Mouse (Mus musculus): ENCODE results near the gene Cyb561a3.
A peak's percentile ranks its signal among the peaks of the same experiment; 100 is the strongest.
"Not testable (repeated sequence)": the region's sequence is repeated elsewhere in the genome, so short reads cannot be mapped to it uniquely, and the experiment has no call there.

Cyb561a3 gene

GRCm38 (mm10) chr19:10576690-10577561, at the start of gene Cyb561a3, which contains the start of gene Tmem138:
Gene Cyb561a3, plus strand, starts transcription at chr19:10577172.
Gene Tmem138, minus strand, starts transcription at chr19:10577362.
- peak; percentile 91 for DNase-seq (ENCODE audit: low spot score)

DNA sequence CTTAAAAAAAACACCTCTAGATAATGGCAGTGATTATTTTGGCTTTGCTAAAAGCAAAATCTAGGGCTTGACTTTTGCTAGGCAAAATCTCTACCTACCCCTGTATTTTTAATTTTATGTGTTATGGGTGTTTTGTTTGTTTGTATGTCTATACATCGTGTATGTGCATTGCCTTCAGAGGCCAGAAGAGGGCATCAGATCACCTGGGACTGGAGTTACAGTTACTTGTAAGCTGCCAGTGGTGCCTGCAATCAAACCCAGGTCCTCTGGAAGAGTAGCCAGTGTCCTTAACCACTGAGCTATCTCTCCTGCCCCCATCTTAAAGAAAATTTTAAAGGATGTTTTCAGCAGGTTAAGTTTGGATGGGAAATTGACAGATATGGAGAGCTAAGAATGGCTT, 46.9 kb upstream of the Cyb561a3 start:
- no peak for DNase-seq (ENCODE audit: low spot score)

GRCm38 (mm10) chr19:10539454-10539853, 37.5 kb upstream of the Cyb561a3 start:
- DNase-seq (ENCODE audit: low spot score): no peak

DNA sequence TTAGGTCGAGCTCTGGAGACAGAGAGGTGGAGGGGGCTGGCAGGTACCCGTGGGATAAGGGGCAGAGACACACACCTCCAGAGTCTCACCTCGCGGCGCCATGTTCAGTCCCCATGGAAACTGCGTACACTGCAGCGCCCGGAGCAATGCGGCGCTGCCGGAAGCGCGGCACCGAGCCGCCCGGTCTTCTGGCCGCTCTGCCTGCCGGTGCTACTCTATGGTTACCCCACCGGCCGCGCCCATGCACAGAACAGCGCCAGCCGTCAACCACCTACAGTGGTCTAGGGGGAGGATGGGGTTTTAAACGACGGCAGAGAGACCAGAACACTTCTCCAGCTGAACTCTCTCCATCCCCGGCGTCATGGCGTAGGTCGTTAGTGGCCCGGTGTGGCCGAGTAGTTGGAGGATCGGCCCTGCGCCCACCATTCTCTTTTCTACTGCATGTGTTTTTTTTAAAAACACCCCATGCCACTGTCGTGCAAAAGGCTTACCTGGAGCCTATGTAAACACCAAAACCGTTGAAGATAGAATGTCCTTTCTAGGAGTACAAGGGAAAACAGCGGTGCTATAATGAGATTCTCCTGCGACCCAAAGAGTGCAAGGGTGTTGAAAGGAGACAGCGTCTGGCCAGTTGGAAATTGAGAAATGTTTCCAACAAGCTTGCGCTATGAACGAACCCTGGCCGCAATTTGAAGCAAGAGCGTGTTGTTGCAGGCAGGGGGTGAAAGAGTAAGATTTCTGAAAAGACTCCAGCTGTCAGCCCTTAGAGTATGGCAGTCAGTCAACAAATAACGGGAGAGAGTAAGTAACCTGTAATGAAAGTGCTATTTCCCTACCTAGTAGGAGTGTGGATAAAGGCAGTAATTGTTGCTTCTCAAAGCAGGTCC, 21.1 kb upstream of the Cyb561a3 start, which contains the start of gene Tmem216:
Tmem216 (minus strand) TSS at position 615 of the 887 bp plus-strand sequence.
- peak; percentile 85 for DNase-seq (ENCODE audit: low spot score)

- DNase-seq (ENCODE audit: low spot score): no peak
Measured at GRCm38 (mm10) chr19:10557001-10557400, 20.0 kb upstream of the Cyb561a3 start.

- DNase-seq (ENCODE audit: low spot score): no peak
Measured at GRCm38 (mm10) chr19:10557430-10557829, 19.5 kb upstream of the Cyb561a3 start.

GRCm38 (mm10) chr19:10557837-10558375, 19.1 kb upstream of the Cyb561a3 start:
- not testable (repeated sequence) for DNase-seq (ENCODE audit: low spot score)

DNA sequence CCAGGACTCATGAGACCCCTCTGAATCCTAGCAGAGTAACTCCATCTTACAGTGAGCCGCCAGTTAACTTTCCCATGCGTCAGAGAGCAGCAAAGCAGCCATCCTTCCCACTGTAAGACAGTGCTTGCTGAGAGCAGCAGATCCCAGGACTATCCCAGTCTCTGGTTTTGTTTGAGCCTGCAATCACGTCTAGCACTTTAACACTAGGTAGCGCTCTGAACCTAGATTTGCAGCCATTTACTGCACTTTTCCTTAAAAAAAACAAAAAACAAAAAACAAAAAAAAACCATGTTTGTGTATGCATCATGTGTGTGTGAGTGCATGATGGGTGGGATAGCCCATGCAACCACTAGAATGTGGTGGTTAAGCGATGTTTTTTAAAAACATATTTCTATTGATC, 16.9 kb upstream of the Cyb561a3 start:
- no peak for DNase-seq (ENCODE audit: low spot score)

- no peak for DNase-seq (ENCODE audit: low spot score)
Measured at GRCm38 (mm10) chr19:10561558-10562314, 15.2 kb upstream of the Cyb561a3 start.

- DNase-seq (ENCODE audit: low spot score): no peak
Measured at GRCm38 (mm10) chr19:10562351-10562750, 14.6 kb upstream of the Cyb561a3 start.

DNA sequence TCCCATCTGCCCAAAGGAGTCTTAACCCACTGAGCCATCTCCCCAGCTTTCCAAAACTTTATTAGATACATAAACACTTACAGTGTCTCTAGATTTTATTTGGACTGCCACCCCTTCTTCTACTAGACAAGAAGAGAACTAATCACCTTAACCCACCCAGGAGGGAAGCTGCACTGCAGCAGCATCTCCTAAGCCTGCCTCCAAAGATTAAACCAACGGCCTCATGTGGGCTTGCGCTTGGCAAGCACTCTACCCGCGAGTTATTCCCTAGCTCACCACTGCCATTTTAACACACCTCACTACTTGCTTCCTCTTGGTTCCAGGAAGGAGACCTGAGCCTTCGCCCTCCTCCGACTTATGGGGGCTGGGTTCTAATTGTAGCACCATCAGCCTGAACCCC, 12.7 kb upstream of the Cyb561a3 start:
- DNase-seq (ENCODE audit: low spot score): no peak

DNA sequence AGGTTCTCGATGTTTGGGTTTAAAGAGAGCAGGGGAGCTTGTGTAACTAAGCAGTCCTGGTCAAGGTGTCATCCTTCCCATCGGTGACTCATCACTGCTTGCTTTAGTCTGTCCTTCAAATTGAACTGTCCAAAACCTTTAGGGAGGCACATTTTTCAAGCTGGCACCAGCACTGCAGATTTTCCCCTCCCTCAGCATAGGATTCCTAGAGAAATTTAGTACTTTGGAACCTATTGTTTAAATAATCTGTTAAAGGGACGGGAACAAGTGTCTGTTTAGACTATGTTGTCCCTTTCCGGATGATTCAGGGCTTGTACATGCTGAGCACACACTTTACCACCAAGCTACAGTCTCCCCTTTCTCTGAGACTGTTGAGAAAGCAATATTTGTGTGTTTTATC, 11.8 kb upstream of the Cyb561a3 start:
- no peak for DNase-seq (ENCODE audit: low spot score)

DNA sequence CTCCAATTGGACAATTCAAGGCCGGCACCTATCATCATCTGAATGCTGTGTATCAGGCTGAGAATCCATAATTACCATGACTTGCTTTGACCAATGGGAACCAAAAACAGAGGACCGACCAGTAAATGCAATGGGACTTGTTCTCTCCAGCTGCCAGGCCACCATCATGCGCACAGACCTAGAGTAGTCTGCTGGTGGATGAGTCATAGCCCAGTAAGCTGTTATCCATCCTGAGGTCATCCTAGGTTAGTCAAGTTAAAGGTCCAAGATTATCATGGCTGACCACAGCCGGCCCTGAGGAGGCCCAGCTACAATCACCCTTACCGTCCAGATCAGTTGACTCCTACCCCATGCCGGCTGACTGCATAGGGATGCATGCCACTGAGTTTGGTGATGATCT, 7.3 kb upstream of the Cyb561a3 start:
- DNase-seq (ENCODE audit: low spot score): no peak

DNA sequence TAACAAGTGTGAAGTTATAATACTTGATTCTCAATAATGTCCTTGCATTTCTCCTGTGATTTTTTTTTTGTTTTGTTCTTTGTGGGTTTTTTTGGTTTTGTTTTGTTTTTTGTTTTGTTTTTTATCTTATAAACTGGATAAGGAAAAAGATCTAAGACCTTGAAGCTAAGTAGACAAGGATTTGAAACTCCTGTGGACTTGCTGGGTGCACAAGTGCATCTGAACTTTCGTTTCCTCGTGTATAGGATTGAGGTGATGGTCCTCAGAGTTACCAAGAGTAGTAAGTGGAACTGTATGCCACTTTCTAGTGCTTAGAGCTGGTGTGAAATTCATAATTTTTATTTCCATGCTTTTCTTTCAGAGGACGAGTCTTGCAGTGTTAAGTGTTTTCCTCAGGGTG, 3.1 kb downstream of the Cyb561a3 start:
- DNase-seq (ENCODE audit: low spot score): no peak

GRCm38 (mm10) chr19:10580761-10581160, 3.8 kb downstream of the Cyb561a3 start:
- DNase-seq (ENCODE audit: low spot score): no peak

DNA sequence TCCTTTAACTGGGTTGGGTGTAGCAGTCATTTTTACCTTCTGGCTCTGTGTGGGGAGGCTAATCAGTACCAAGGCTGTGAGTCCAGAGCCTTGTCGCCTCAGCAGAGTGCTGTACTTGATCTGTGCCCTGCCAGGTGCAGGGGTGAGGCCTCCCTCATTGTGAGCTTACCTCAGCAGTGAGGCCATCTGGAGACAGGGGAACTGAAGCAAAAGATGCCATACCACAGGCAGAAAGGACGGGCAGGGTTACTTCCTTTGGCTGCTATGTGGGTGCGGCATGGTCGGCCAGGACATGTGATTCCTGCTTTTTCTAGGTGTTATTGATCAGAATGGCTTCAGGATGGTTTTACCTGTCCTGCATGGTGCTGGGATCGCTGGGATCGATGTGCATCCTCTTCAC, 5.0 kb downstream of the Cyb561a3 start:
- DNase-seq (ENCODE audit: low spot score): no peak

DNA sequence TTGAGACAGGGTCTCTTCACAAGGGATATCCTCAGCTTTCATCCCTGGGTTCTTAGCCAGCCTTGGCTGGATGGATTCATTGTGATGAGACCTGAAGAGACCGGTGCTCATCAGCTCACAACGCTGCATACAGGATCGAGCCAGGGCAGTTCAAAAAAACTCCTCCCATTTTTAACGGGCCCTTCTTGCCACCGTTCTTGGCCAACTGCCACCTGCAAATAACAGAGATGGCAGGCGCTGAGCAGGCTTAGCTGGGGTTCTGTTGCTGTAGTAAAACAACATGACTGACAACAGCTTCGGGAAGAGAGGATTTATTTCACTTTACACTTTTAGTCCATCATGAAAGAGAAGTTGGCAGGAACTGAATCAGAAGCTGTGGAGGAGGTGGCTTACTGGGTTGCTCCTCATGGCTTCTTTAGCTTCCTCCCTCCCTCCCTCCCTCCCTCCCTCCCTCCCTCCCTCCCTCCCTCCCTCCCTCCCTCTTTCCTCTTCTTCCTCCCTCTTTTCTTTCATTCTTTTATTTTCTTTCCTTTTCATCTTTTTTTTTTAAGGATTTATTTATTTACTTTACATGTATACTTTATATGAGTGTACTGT, 6.7 kb downstream of the Cyb561a3 start:
- no peak for DNase-seq (ENCODE audit: low spot score)

DNA sequence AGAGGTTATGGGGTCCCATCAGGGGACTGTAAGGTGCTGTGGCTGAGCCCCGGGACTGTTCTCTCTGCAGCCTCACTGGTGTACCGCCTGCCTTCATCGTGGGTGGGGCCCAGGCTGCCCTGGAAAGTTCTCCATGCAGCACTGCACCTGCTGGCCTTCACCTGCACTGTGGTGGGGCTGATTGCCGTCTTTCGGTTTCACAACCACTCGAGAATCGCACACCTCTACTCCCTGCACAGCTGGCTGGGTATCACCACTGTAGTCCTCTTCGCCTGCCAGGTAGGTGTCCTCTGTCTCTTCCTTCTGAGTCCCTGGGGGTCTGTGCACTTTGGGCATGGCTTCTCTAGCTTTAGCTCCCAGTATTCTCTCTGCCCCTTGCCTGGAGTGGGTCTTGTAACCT, 8.1 kb downstream of the Cyb561a3 start:
- DNase-seq (ENCODE audit: low spot score): no peak

- no peak for DNase-seq (ENCODE audit: low spot score)
Measured at GRCm38 (mm10) chr19:10587231-10587630, 10.3 kb downstream of the Cyb561a3 start.

DNA sequence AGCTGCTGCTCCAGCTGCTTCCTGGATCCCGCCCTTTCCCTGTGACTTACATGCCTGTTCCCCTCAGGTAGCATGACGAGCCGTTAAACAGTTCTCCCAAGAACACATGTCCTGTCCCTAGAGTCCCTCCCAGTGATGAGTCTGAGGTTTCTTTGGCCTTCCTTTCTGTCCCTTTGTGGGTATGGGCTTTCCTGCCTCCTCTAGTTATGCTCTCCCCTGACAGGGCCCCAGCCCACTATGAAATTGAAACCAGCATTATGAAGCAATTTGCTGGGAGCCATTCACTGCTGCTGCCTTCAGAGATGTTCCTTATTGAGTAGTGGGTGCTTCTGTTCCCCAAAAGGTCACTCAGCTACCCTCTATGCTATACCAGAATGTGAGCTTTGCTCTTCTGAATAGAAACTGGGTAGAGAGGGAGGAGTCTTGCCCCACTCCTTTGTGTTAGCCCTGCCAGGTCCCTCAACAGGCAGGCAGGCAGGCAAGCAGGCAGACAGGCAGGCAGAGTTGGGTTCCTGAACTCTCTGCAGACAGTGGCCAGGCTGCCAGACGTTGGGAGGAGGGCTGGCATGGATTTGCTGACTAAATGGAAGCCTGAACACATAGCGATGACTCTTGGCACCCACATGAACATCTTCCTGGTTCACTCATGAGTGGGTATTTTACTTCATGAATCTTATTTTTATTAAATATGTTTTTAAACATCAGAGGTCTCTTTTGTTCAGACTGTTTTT, 12.3 kb downstream of the Cyb561a3 start:
- DNase-seq (ENCODE audit: low spot score): no peak

DNA sequence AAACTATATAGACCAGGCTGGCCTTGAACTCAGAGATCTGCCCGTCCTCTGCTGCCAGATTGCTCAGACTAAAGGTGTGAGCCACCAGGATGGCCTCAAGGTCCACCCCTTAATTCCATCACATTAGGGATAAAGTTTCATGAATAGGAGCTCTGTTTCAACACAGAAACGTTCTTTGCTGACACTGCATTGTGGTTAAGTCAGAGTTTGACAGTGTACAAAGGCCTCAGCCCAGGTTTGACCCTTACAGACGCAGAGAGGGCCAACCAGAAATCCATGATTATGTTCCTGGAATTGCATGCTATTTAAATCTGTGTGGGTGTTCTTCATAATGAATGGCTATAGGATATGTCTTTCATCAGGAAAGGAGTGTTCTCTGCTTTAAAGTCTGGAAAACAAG, 13.3 kb downstream of the Cyb561a3 start:
- no peak for DNase-seq (ENCODE audit: low spot score)
